10 mouse cellular contexts compared by ENCODE assay signal in the genomic region with DNA sequence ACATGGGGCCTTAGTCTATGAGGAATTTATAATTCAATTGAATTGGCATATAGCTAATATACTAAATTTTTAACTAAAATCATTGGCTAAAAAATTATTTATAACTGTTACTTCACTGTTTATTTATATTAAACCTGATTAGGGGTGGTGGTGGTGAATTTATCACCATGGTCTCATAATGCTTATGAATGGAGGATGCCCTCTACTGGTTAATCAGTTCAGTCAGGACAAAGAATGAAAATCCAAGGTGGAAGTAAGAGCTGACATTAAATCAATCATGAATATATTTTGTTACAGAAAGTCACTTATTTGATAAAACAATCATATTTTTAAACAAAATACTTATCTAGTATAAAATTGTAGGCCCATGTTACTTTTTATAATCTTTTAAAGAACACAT.
A peak's percentile ranks its signal among the peaks of the same experiment; 100 is the strongest.
DNase-seq lines count a peak whose midpoint lies in the region.
"Had no signal": no experiment of that assay in that cellular context is flagged by ENCODE, and none has a peak within 500 bp of the region (broad histone marks: within the 10 kb centered on the region; RNA-seq: fewer than 3 reads in every experiment).

No protein-coding gene starts in this region.

- DNase-seq in layer of hippocampus, adult 9-10 months (ENCODE audit: low spot score), result peak; percentile 8
- no peak for DNase-seq in layer of hippocampus, postnatal 14 days (ENCODE audit: low spot score in 2 of 2)
- peak; percentile 19 for DNase-seq in thymus, postnatal 0 days (ENCODE audit: low spot score)
- no peak for DNase-seq in thymus, postnatal 36 days
- DNase-seq in brain, adult 2 months (ENCODE audit: low read depth, low spot score), result peak; percentile 20
- no peak for DNase-seq in gastrocnemius, postnatal 25 days
- no peak for DNase-seq in urinary bladder, postnatal 10 days (ENCODE audit: low spot score)
- DNase-seq: adrenal gland, adult 2 months; kidney, postnatal 10 days; right cerebral cortex, postnatal 14 days had no signal

Comparison
In these comparisons a context has a peak if more than half of its experiments do, and no peak if none do; other contexts are left out.
1. DNase-seq: peak in layer of hippocampus, adult 9-10 months (single experiment), thymus, postnatal 0 days (single experiment) and brain, adult 2 months (single experiment); none in layer of hippocampus, postnatal 14 days (0 of 2), thymus, postnatal 36 days (0 of 2), gastrocnemius, postnatal 25 days (single experiment) and urinary bladder, postnatal 10 days (single experiment).